Mouse (Mus musculus) right cerebral cortex, adult 18-20 months (tissue): Measurements from ENCODE around the gene Krtap21-1.

Experiments
- DNase-seq: peaks from one replicate; pipeline ENCODE4 v3.0.0; 2022; ENCODE audit warnings: mixed read lengths

The Krtap21-1 gene

DNA sequence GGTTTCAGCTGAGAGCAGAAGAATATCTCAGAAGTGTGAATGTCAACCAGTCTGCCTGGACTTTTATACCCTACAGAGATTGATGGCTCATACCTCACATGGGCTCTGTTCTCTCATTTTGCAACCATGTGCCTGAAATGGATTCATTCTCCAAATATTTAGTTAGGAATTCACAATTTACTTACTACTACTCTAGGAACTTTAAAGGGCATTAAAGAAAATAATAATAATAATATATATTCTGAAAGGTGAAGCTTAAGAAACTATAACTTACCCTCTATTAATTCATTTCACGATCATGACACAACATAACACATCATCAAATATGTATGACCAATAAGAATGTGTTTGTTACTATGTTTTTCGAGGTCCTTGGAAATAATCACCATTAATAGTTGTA lies at the start of gene Krtap21-1:
Gene Krtap21-1 (minus strand): TSS at position 101 of the 400 bp plus-strand sequence.
- DNase-seq = no peak

DNA sequence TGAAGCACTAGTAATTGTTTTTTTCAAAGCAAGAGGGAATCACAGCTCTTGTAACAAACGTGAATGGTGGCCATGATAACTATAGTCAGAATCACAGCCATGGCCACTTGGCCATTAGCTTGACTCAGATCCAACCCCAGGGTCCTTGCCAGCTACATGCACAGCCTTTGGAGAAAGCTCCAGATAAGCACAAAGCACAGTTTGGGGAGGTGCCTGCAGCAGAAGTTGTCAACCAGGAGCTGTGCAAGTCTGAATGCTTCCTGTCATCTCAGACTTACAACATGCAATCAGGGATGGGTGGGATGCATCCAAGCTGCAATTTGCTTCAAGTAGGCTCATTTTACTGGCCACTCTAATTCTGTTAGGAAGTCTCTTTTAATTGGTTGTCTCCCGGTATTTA lies 25.9 kb upstream of the Krtap21-1 start:
- DNase-seq = no peak

GRCm38 (mm10) chr16:89425310-89425709 lies 21.6 kb upstream of the Krtap21-1 start:
- DNase-seq = no peak

- no peak for DNase-seq
These were observed 16.3 kb upstream of the Krtap21-1 start, which contains the start of gene Krtap6-2 for GRCm38 (mm10) chr16:89420011-89420410. Krtap6-2 (minus strand) TSS chr16:89420111.

GRCm38 (mm10) chr16:89416311-89416710 lies 12.6 kb upstream of the Krtap21-1 start:
- no peak for DNase-seq

DNA sequence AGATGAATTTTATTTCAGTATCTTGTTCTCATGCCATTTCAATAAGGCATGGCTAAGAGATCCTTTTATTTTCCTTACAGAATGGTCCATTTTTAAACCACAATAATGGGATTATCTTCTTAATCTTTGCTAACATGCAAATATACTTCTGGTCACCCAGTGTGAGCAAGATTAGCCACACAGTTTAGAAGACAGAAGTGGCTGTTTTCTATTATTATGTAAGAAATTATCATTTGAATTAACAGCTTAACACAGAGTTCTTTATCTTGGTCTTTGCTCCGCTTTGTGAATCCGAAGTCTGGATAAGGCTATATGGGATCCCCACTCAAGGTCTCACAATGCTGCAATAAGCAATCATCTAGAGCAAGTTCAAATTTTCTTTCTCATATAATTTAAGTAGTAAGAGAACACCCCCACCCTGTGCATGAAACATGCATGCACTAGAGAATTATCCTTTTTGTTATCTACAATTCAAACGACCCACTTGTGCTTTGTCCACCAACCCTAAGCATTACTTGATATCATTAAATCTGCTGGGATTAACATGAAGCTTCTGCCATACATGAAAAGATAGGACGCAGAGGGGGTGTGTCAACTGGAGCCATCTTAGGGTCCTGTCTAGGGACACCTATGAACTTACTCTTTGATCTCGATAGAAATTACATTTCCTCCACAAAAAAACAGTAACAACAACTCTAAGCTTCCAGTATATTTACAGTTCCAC lies 6.8 kb upstream of the Krtap21-1 start:
- no peak for DNase-seq

DNA sequence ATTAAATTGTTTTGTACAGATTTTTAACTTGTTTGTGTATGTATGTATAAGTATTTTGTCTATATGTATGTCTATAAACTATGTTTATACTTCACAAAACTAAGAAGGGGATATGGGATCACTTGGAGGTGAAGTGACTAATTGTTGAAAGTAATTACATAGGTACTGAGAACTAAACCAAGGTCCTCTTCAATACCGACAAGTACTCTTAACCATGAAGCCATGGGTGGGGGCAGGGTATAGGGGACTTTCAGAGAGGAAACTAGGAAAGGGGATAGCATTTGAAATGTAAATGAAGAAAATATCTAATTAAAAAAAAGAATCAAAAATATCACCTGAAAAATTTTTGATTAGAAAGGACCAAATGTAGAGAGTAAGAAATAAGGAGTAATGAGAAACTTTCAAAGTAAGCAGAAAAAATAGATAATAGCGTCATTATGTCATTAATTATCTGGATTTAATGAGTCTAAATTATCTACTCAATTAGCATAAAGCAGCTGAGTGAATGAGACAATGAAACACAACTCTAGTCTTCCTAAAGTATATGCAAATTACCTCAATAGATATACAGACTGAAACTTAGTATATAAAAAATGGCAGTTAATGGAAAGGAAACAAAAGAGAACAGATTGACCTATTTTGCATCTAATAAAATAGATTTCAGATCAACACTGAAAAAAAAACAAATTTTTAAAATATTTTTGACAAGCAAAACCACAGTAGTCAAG lies 30.8 kb downstream of the Krtap21-1 start:
- DNase-seq = no peak
